Mouse (Mus musculus) neural tube, embryonic 10.5 days (tissue): ENCODE measurements around the gene Insrr.
"Not testable (repeated sequence)": the region's sequence is repeated elsewhere in the genome, so short reads cannot be mapped to it uniquely, and the experiment has no call there.

Source experiments
- DNase-seq: peaks from one replicate; pipeline ENCODE4 v3.0.0-alpha.2; 2017; ENCODE audit warnings: low spot score; ENCODE audit errors: extremely low spot score

Gene Insrr

GRCm38 (mm10) chr3:87778283-87778682 lies 18.5 kb upstream of the Insrr start:
- no peak for DNase-seq

GRCm38 (mm10) chr3:87779086-87779485 lies 17.7 kb upstream of the Insrr start:
- DNase-seq, result no peak

GRCm38 (mm10) chr3:87783282-87784023 lies 13.3 kb upstream of the Insrr start:
- no peak for DNase-seq

- no peak for DNase-seq
These were observed 11.6 kb upstream of the Insrr start for GRCm38 (mm10) chr3:87785156-87785555.

- no peak for DNase-seq
These were observed 11.0 kb upstream of the Insrr start for GRCm38 (mm10) chr3:87785626-87786214.

- DNase-seq, result no peak
These were observed 7.5 kb upstream of the Insrr start for GRCm38 (mm10) chr3:87789248-87789647.

- DNase-seq, result no peak
These were observed 7.0 kb upstream of the Insrr start for GRCm38 (mm10) chr3:87789768-87790167.

- peak; percentile 59 for DNase-seq
These were observed 1.8 kb upstream of the Insrr start, which contains the start of gene Ntrk1 for GRCm38 (mm10) chr3:87794922-87795325. Gene Ntrk1, minus strand, starts transcription at chr3:87795162.

- DNase-seq, result peak; percentile 82
These were observed 1.1 kb upstream of the Insrr start for GRCm38 (mm10) chr3:87795336-87796277.

- DNase-seq, result no peak
These were observed 4.9 kb downstream of the Insrr start for GRCm38 (mm10) chr3:87801681-87802080.

- no peak for DNase-seq
These were observed 7.4 kb downstream of the Insrr start for GRCm38 (mm10) chr3:87804038-87804677.

- no peak for DNase-seq
These were observed 12.7 kb downstream of the Insrr start for GRCm38 (mm10) chr3:87809322-87809962.

GRCm38 (mm10) chr3:87811297-87811696 lies 14.5 kb downstream of the Insrr start:
- DNase-seq, result no peak

GRCm38 (mm10) chr3:87812413-87812812 lies 15.7 kb downstream of the Insrr start:
- no peak for DNase-seq

- no peak for DNase-seq
These were observed 16.1 kb downstream of the Insrr start for GRCm38 (mm10) chr3:87812873-87813272.

GRCm38 (mm10) chr3:87816166-87816565 lies 19.4 kb downstream of the Insrr start:
- no peak for DNase-seq

- DNase-seq, result peak; percentile 82
These were observed 19.9 kb downstream of the Insrr start for GRCm38 (mm10) chr3:87816646-87817093.

GRCm38 (mm10) chr3:87818226-87818625 lies 21.5 kb downstream of the Insrr start:
- DNase-seq, result no peak

GRCm38 (mm10) chr3:87824206-87824605 lies 27.5 kb downstream of the Insrr start, which contains the start of gene Pear1:
Gene Pear1, minus strand, starts transcription at chr3:87824306.
- not testable (repeated sequence) for DNase-seq

GRCm38 (mm10) chr3:87828435-87828834 lies 31.7 kb downstream of the Insrr start:
- DNase-seq, result no peak

GRCm38 (mm10) chr3:87829025-87829424 lies 32.3 kb downstream of the Insrr start:
- no peak for DNase-seq
